Mouse (Mus musculus) myocyte (in vitro differentiated cells): Measurements from ENCODE around the gene Rhno1.

Experiments
- CEBPB ChIP-seq: IDR thresholded peaks from 2 replicates; pipeline ENCODE4 v1.6.1; 2011; ENCODE audit warnings: mild to moderate bottlenecking, moderate library complexity; ENCODE audit not compliant: poor library complexity, insufficient read depth, severe bottlenecking
- E2F4 ChIP-seq: IDR thresholded peaks from one replicate; pipeline ENCODE4 v1.6.1; 2011; ENCODE audit warnings: mild to moderate bottlenecking, control low read depth, moderate library complexity; ENCODE audit not compliant: insufficient read depth
- MAX ChIP-seq: IDR thresholded peaks from one replicate; pipeline ENCODE4 v1.6.1; 2011; ENCODE audit warnings: low read depth, mild to moderate bottlenecking, control low read depth
- MYOD1 ChIP-seq, 3 experiments: IDR thresholded peaks; one replicate each; pipeline ENCODE4 v1.6.1; 2011; ENCODE audit warnings: control low read depth in 2 of 3, low read depth in 2 of 3, mild to moderate bottlenecking in 2 of 3, moderate library complexity in 1 of 3; ENCODE audit not compliant: insufficient read length in 2 of 3, control insufficient read depth in 1 of 3
- MYOG ChIP-seq, 3 experiments: IDR thresholded peaks; one replicate each; pipeline ENCODE4 v1.6.1; 2011; ENCODE audit warnings: control low read depth in 2 of 3, low read depth in 2 of 3, mild to moderate bottlenecking in 2 of 3; ENCODE audit not compliant: insufficient read length in 2 of 3, control insufficient read depth in 1 of 3, insufficient read depth in 1 of 3
- POLR2A ChIP-seq: IDR thresholded peaks from one replicate; pipeline ENCODE4 v1.6.1; 2011; ENCODE audit warnings: low read depth, mild to moderate bottlenecking, control low read depth, moderate library complexity; ENCODE audit not compliant: insufficient read length
- POLR2AphosphoS2 ChIP-seq: IDR thresholded peaks from one replicate; pipeline ENCODE4 v1.6.1; 2011; ENCODE audit warnings: low read depth, control low read depth; ENCODE audit not compliant: insufficient read length
- TCF12 ChIP-seq: IDR thresholded peaks from one replicate; pipeline ENCODE4 v1.6.1; 2011; ENCODE audit warnings: mild to moderate bottlenecking, control low read depth; ENCODE audit not compliant: poor library complexity, insufficient read depth, severe bottlenecking
- TCF3 ChIP-seq: IDR thresholded peaks from one replicate; pipeline ENCODE4 v1.6.1; 2011; ENCODE audit warnings: low read depth, control low read depth; ENCODE audit not compliant: insufficient read length
- USF1 ChIP-seq: IDR thresholded peaks from one replicate; pipeline ENCODE4 v1.6.1; 2011; ENCODE audit warnings: low read depth, mild to moderate bottlenecking, control low read depth, moderate library complexity

- TF ChIP-seq POLR2A (no peak), E2F4 (no peak), TCF12 (no peak), MYOD1 (IDR thresholded peaks at IDR 0.05; ENCODE audit: control insufficient read depth in 1 of 3, insufficient read length in 2 of 3, low read depth in 2 of 3) (no peak), MAX (no peak), MYOG (IDR thresholded peaks at IDR 0.05; ENCODE audit: control insufficient read depth in 1 of 3, insufficient read depth in 1 of 3, insufficient read length in 2 of 3, low read depth in 2 of 3) (no peak), CEBPB (no peak), POLR2AphosphoS2 (no peak), USF1 (no peak), TCF3 (no peak)
Observed at GRCm38 (mm10) chr6:128410305-128410704, 47.6 kb upstream of the Rhno1 start.
